Mouse (Mus musculus): Measurements from ENCODE around the gene Plin4.

DNA sequence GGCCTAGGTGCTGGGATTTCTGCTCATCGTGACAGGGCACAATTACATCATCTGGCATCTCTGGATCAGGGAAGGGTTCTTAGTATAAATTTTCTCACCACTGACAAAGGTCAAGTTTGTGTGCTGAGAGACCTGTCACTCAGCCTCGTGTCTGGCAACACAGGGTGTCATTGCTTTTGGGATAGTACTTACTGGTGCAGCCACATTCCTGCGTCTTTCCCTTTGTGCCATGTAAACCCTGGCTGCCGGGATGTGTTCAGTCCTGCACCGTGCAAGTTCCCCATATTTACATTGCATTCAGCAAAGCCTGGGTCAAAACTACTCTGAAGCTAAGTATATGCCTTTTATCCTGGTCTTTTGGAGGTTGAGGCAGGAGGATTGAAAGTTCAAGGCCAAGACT, 58.2 kb downstream of the Plin4 start:
- no peak for TF ChIP-seq CTCF (IDR thresholded peaks at IDR 0.05; ENCODE audit: borderline replicate concordance, insufficient read depth, low read length)
- TF ChIP-seq POLR2A (IDR thresholded peaks at IDR 0.05; ENCODE audit: low read depth, low read length), result no peak

Data from embryonic fibroblast, embryonic 13.5 days (primary cell).